11 mouse cellular contexts compared by ENCODE assay signal in the genomic region with DNA sequence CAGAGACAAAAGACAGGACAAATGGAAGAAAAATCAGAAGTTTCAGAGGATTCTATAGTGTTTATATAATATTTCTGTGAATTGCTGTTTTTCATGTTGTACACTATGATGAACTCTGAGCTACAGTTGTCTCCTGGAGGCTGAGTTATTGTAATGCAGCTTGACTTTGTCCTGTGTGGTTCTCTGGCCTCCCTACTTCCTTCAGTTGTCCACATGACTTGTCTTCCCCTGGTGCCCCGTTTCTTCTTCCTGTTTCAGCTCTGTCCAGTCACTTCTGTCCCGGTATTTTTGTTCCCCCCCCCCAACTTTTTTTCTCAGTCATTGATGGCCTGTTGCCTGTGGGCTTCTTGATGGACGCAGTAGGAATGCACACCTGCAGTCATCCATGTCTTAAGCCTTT.
A peak's percentile ranks its signal among the peaks of the same experiment; 100 is the strongest.
DNase-seq lines count a peak whose midpoint lies in the region; ATAC-seq and TF ChIP-seq lines count a peak whose summit lies in the region.
"Had no signal": no experiment of that assay in that cellular context is flagged by ENCODE, and none has a peak within 500 bp of the region (broad histone marks: within the 10 kb centered on the region; RNA-seq: fewer than 3 reads in every experiment).

No protein-coding gene starts in this region.

- H3K4me3 ChIP-seq in heart, embryonic 14.5 days (ENCODE audit: control insufficient read depth in 1 of 2, insufficient read depth in 1 of 2, low read depth in 1 of 2, low read length in 2 of 2): no peak overlapping the region
- no peak overlapping the region for H3K4me3 ChIP-seq in liver, embryonic 14.5 days (ENCODE audit: insufficient read depth in 1 of 2, low read depth in 2 of 2, low read length in 2 of 2)
- H3K4me3 ChIP-seq in brown adipose tissue, adult 24 weeks (ENCODE audit: insufficient read depth, low read depth, low read length): no peak overlapping the region
- H3K4me3 ChIP-seq: hindbrain, embryonic 15.5 days had no signal

- no peaks in the 10 kb centered on the region for H3K27me3 ChIP-seq in heart, embryonic 14.5 days (ENCODE audit: control insufficient read depth, insufficient read depth, low read length)
- H3K27me3 ChIP-seq in liver, embryonic 14.5 days (ENCODE audit: control insufficient read depth, insufficient read depth, low read length): no peaks in the 10 kb centered on the region
- H3K27me3 ChIP-seq: hindbrain, embryonic 15.5 days had no signal

- H3K4me2 ChIP-seq in heart, embryonic 14.5 days (ENCODE audit: low read length): peak overlapping the region; percentile 27; the same call in 1 of the 2 replicates
- 0 out of 2 replicates have a peak overlapping the region, but pooled peaks have one; percentile 11 for H3K4me2 ChIP-seq in liver, embryonic 14.5 days (ENCODE audit: low read depth)
- H3K4me2 ChIP-seq: hindbrain, embryonic 15.5 days had no signal

- TF ChIP-seq CTCF in liver, embryonic 14.5 days (IDR thresholded peaks at IDR 0.05; ENCODE audit: low read depth): no peak

- 57% methylated on average over 3 of the region's 3 CpGs for WGBS in heart, embryonic 14.5 days
- 16% methylated on average over 3 of the region's 3 CpGs for WGBS in liver, embryonic 14.5 days (ENCODE audit: insufficient replicate concordance)

- H3K27ac ChIP-seq in heart, embryonic 14.5 days (replicated peaks in 1 of 2; ENCODE audit: control insufficient read depth in 1 of 2, insufficient read depth in 1 of 2, low read depth in 2 of 2, low read length in 2 of 2): peak overlapping the region; percentile 40 to 55
- no peak overlapping the region for H3K27ac ChIP-seq in liver, embryonic 14.5 days
- peak overlapping the region; percentile 83 for H3K27ac ChIP-seq in brown adipose tissue, adult 24 weeks (replicated peaks; ENCODE audit: low read depth, low read length)
- H3K27ac ChIP-seq: hindbrain, embryonic 15.5 days had no signal

- no peaks in the 10 kb centered on the region for H3K36me3 ChIP-seq in heart, embryonic 14.5 days (ENCODE audit: control insufficient read depth, insufficient read depth, low read length)
- H3K36me3 ChIP-seq in liver, embryonic 14.5 days (replicated peaks; ENCODE audit: control insufficient read depth, insufficient read depth, low read depth): no peaks in the 10 kb centered on the region
- H3K36me3 ChIP-seq: hindbrain, embryonic 15.5 days had no signal

- no peaks in the 10 kb centered on the region for H3K9me3 ChIP-seq in heart, embryonic 14.5 days (ENCODE audit: control insufficient read depth, low read length)
- H3K9me3 ChIP-seq in liver, embryonic 14.5 days (ENCODE audit: control insufficient read depth, low read length): no peaks in the 10 kb centered on the region
- H3K9me3 ChIP-seq: hindbrain, embryonic 15.5 days had no signal

- ATAC-seq in heart, embryonic 14.5 days (ENCODE audit: insufficient number of reproducible peaks, insufficient read depth, low FRiP score, low read depth): no peak
- no peak for ATAC-seq in liver, embryonic 14.5 days (ENCODE audit: insufficient read depth)
- ATAC-seq in megakaryocyte, adult 5-6 weeks (ENCODE audit: poor library complexity, severe bottlenecking): peak; percentile 72
- ATAC-seq: forebrain, embryonic 14.5 days had no signal

- 0 out of 4 replicates have a peak, but pooled peaks cover 3 to 4% of the 10 kb centered on the region in 2 experiments for H3K4me1 ChIP-seq in heart, embryonic 14.5 days (ENCODE audit: control insufficient read depth in 2 of 2, insufficient read depth in 2 of 2, low read length in 2 of 2)
- H3K4me1 ChIP-seq in liver, embryonic 14.5 days (replicated peaks; ENCODE audit: control insufficient read depth in 2 of 2, insufficient read depth in 2 of 2, low read length in 1 of 2): 0 out of 4 replicates have a peak, but pooled peaks cover 0 to 3% of the 10 kb centered on the region in 2 experiments
- H3K4me1 ChIP-seq in brown adipose tissue, adult 24 weeks (ENCODE audit: control insufficient read depth, insufficient read depth, insufficient read length, low read length): peaks cover 6% of the 10 kb centered on the region
- H3K4me1 ChIP-seq: hindbrain, embryonic 15.5 days had no signal

- no peak for TF ChIP-seq EP300 in liver, embryonic 14.5 days (IDR thresholded peaks at IDR 0.05; ENCODE audit: low read depth)

- DNase-seq in heart, postnatal 10 days: no peak
- DNase-seq in liver, embryonic 14.5 days (ENCODE audit: low read depth in 3 of 3, low spot score in 3 of 3): no peak
- DNase-seq in liver: no peak
- no peak for DNase-seq in natural killer cell, adult 2 months (ENCODE audit: low spot score in 2 of 2)
- no peak for DNase-seq in thymus, postnatal 36 days
- DNase-seq: cerebellum, postnatal 10 days had no signal

- no peak overlapping the region for H3K9ac ChIP-seq in heart, embryonic 14.5 days (ENCODE audit: low read length)
- no peak overlapping the region for H3K9ac ChIP-seq in liver, embryonic 14.5 days (replicated peaks)
- H3K9ac ChIP-seq: hindbrain, embryonic 15.5 days had no signal

- intact Hi-C loops in heart, postnatal 10 days (cut with DNase I): no loop called here
